Comparison of ENCODE assay signal across 11 mouse cellular contexts in genomic region chr19:44311306-44312006, GRCm38 (mm10). TPM values are rescaled to one million over a fixed set of nuclear protein-coding genes. Genes with fewer than 3 reads are reported as not detected.
DNase-seq lines count a peak whose midpoint lies in the region; ATAC-seq and TF ChIP-seq lines count a peak whose summit lies in the region.
"Had no signal": no experiment of that assay in that cellular context is flagged by ENCODE, and none has a peak within 500 bp of the region (broad histone marks: within the 10 kb centered on the region; RNA-seq: fewer than 3 reads in every experiment).

No protein-coding gene starts in this region.

- WGBS in kidney, embryonic 15.5 days: 20% methylated on average over 8 of the region's 8 CpGs
- 48% methylated on average over 8 of the region's 8 CpGs for WGBS in hindbrain, postnatal 0 days
- WGBS in thymus, adult 2 months: 96% methylated on average over 8 of the region's 8 CpGs

- H3K27me3 ChIP-seq in kidney, embryonic 15.5 days: no peaks in the 10 kb centered on the region
- no peaks in the 10 kb centered on the region for H3K27me3 ChIP-seq in hindbrain, postnatal 0 days (ENCODE audit: insufficient read depth, low read length)
- H3K27me3 ChIP-seq in thymus, adult 2 months (ENCODE audit: control insufficient read depth, insufficient read depth, low read length): no peaks in the 10 kb centered on the region
- H3K27me3 ChIP-seq: embryonic facial prominence, embryonic 15.5 days had no signal

- H3K4me1 ChIP-seq in kidney, embryonic 15.5 days: peaks cover 38% of the 10 kb centered on the region
- H3K4me1 ChIP-seq in hindbrain, postnatal 0 days (ENCODE audit: insufficient read depth, low read length): peaks cover 3% of the 10 kb centered on the region; the same call in 1 of the 2 replicates
- H3K4me1 ChIP-seq in thymus, adult 2 months (replicated peaks; ENCODE audit: control insufficient read depth, insufficient read depth, low read length): peaks cover 4% of the 10 kb centered on the region

- peak; percentile 20 for DNase-seq in cerebellum, adult 9-10 months
- DNase-seq in cerebellum, postnatal 4 days (ENCODE audit: low spot score in 2 of 2): no peak
- no peak for DNase-seq in kidney, postnatal 36 days
- peak; percentile 36 for DNase-seq in 3134 (ENCODE audit: extremely low read depth, insufficient read length, low spot score)
- DNase-seq in hindbrain, postnatal 0 days (ENCODE audit: low spot score): no peak
- no peak for DNase-seq in thymus, adult 2 months
- DNase-seq in lung, postnatal 14 days: no peak
- DNase-seq: spleen, adult 18-20 months had no signal

- H3K27ac ChIP-seq in kidney, embryonic 15.5 days: peak overlapping the region; percentile 54
- H3K27ac ChIP-seq in hindbrain, postnatal 0 days: peak overlapping the region; percentile 51; the same call in 1 of the 2 replicates
- H3K27ac ChIP-seq in thymus, adult 2 months (ENCODE audit: control insufficient read depth, insufficient read depth, low read length): no peak overlapping the region
- H3K27ac ChIP-seq: embryonic facial prominence, embryonic 15.5 days; liver, embryonic 12.5 days had no signal

- no peak overlapping the region for H3K4me3 ChIP-seq in kidney, embryonic 15.5 days (replicated peaks)
- H3K4me3 ChIP-seq in hindbrain, postnatal 0 days (ENCODE audit: low read length): no peak overlapping the region
- H3K4me3 ChIP-seq in thymus, adult 2 months (ENCODE audit: control insufficient read depth, insufficient read depth, low read length): no peak overlapping the region
- H3K4me3 ChIP-seq: embryonic facial prominence, embryonic 15.5 days; liver, embryonic 12.5 days had no signal

- H3K4me2 ChIP-seq in kidney, embryonic 15.5 days: 0 out of 2 replicates have a peak overlapping the region, but pooled peaks have one; percentile 4
- H3K4me2 ChIP-seq in hindbrain, postnatal 0 days (ENCODE audit: low read depth, low read length): no peak overlapping the region
- H3K4me2 ChIP-seq: embryonic facial prominence, embryonic 15.5 days; liver, embryonic 12.5 days had no signal

- no peaks in the 10 kb centered on the region for H3K9me3 ChIP-seq in kidney, embryonic 15.5 days (replicated peaks)
- no peaks in the 10 kb centered on the region for H3K9me3 ChIP-seq in hindbrain, postnatal 0 days (ENCODE audit: low read length)
- H3K9me3 ChIP-seq: embryonic facial prominence, embryonic 15.5 days; liver, embryonic 12.5 days had no signal

- peaks cover 32% of the 10 kb centered on the region for H3K36me3 ChIP-seq in kidney, embryonic 15.5 days
- peaks cover under 1% of the 10 kb centered on the region; the same call in 1 of the 2 replicates for H3K36me3 ChIP-seq in hindbrain, postnatal 0 days (ENCODE audit: insufficient read depth, low read length)
- H3K36me3 ChIP-seq in thymus, adult 2 months (ENCODE audit: control insufficient read depth, insufficient read depth, low read length): peaks cover 25% of the 10 kb centered on the region

- TF ChIP-seq POLR2A in thymus, adult 2 months (IDR thresholded peaks at IDR 0.05; ENCODE audit: control insufficient read depth, extremely low read depth, insufficient read depth, low read length, poor library complexity): no peak

- H3K9ac ChIP-seq in kidney, embryonic 15.5 days: no peak overlapping the region
- H3K9ac ChIP-seq in hindbrain, postnatal 0 days (replicated peaks; ENCODE audit: low read length): 0 out of 2 replicates have a peak overlapping the region, but pooled peaks have one; percentile 17
- H3K9ac ChIP-seq: embryonic facial prominence, embryonic 15.5 days; liver, embryonic 12.5 days had no signal

- peak; percentile 35; the same call in 1 of the 2 replicates for ATAC-seq in kidney, embryonic 15.5 days (replicated peaks; ENCODE audit: low FRiP score)
- ATAC-seq in hindbrain, postnatal 0 days: no peak
- ATAC-seq: liver, embryonic 12.5 days had no signal

- no peak for TF ChIP-seq CTCF in hindbrain, postnatal 0 days (IDR thresholded peaks at IDR 0.05; ENCODE audit: low read depth)
- TF ChIP-seq CTCF in thymus, adult 2 months (IDR thresholded peaks at IDR 0.05; ENCODE audit: borderline replicate concordance, control insufficient read depth, extremely low read depth, insufficient read depth, low read length, poor library complexity): no peak

RNA-seq across cellular contexts. Expression of gene Scd2, which starts 18.0 kb away (rescaled TPM):
- 185 and 195 TPM in 2 replicates for polyA plus RNA-seq in kidney, embryonic 15.5 days (2015; fragmentation: Nextera tagmentation; extraction: Ambion mirVana)
- total RNA-seq in hindbrain, postnatal 0 days (2014; rRNA removed): 1,071 and 1,235 TPM in 2 replicates
- 274 and 291 TPM in 2 replicates for polyA plus RNA-seq in hindbrain, postnatal 0 days (2015; fragmentation: Nextera tagmentation; extraction: Ambion mirVana)
- 261 and 320 TPM in 2 replicates for polyA plus RNA-seq in thymus, adult 2 months (2012; rRNA removed)

RNA-seq across cellular contexts. Expression of gene Scd4, which starts 21.4 kb away (rescaled TPM):
- 0.09 and 0.10 TPM in 2 replicates for polyA plus RNA-seq in kidney, embryonic 15.5 days (2015; fragmentation: Nextera tagmentation; extraction: Ambion mirVana)
- total RNA-seq in hindbrain, postnatal 0 days (2014; rRNA removed): 0.84 and 1.5 TPM in 2 replicates
- 0.09 and 0.16 TPM in 2 replicates for polyA plus RNA-seq in hindbrain, postnatal 0 days (2015; fragmentation: Nextera tagmentation; extraction: Ambion mirVana)
- 2.2 and 2.7 TPM in 2 replicates for polyA plus RNA-seq in thymus, adult 2 months (2012; rRNA removed)

Comparison
In these comparisons a context has a peak if more than half of its experiments do, and no peak if none do; other contexts are left out.
1. DNase-seq: peak in cerebellum, adult 9-10 months (single experiment) and 3134 (single experiment); none in cerebellum, postnatal 4 days (0 of 2), kidney, postnatal 36 days (0 of 2), hindbrain, postnatal 0 days (single experiment), thymus, adult 2 months (single experiment) and lung, postnatal 14 days (single experiment).